Mouse (Mus musculus): ENCODE results near the gene Kcnb1. TPM values are rescaled to one million over a fixed set of nuclear protein-coding genes. Genes with fewer than 3 reads are reported as not detected.

Gene Kcnb1
- polyA plus RNA-seq, 1 experiment from 2014 or later, result 0.24 TPM

GRCm38 (mm10) chr2:167066528-167067516 is 123.1 kb downstream of the Kcnb1 start:
- Histone ChIP-seq H3K4me1 (replicated peaks) (peaks cover 28% of the 10 kb centered on the region), H3K9ac (no peak overlapping the region), H3K27ac (ENCODE audit: poor library complexity, severe bottlenecking) (no peak overlapping the region), H3K4me3 (no peak overlapping the region), H3K4me2 (no peak overlapping the region), H3K9me3 (replicated peaks) (no peaks in the 10 kb centered on the region), H3K36me3 (peaks cover 22% of the 10 kb centered on the region), H3K27me3 (replicated peaks) (no peaks in the 10 kb centered on the region)
- 30% methylated on average over 6 of the region's 6 CpGs for WGBS
- no peak for ATAC-seq (ENCODE audit: insufficient number of reproducible peaks, low FRiP score)

GRCm38 (mm10) chr2:167066031-167066430 is 123.9 kb downstream of the Kcnb1 start:
- H3K27me3 ChIP-seq (replicated peaks), result no peaks in the 10 kb centered on the region
- no peak overlapping the region for H3K27ac ChIP-seq (ENCODE audit: poor library complexity, severe bottlenecking)
- no peak overlapping the region for H3K4me3 ChIP-seq
- H3K9ac ChIP-seq, result 0 out of 2 replicates have a peak overlapping the region, but pooled peaks have one; percentile 1
- no peak overlapping the region for H3K4me2 ChIP-seq
- H3K36me3 ChIP-seq, result peaks cover 22% of the 10 kb centered on the region
- no peaks in the 10 kb centered on the region for H3K9me3 ChIP-seq (replicated peaks)
- peaks cover 33% of the 10 kb centered on the region for H3K4me1 ChIP-seq (replicated peaks)
- ATAC-seq (ENCODE audit: insufficient number of reproducible peaks, low FRiP score), result no peak
- 70% methylated on average over 1 of the region's 1 CpGs for WGBS

GRCm38 (mm10) chr2:167064601-167065295 is 125.2 kb downstream of the Kcnb1 start:
- no peak for ATAC-seq (ENCODE audit: insufficient number of reproducible peaks, low FRiP score)
- H3K4me3 ChIP-seq, result peak overlapping the region; percentile 89
- H3K4me1 ChIP-seq (replicated peaks), result peaks cover 29% of the 10 kb centered on the region
- H3K9me3 ChIP-seq (replicated peaks), result no peaks in the 10 kb centered on the region
- peak overlapping the region; percentile 67 for H3K9ac ChIP-seq
- peak overlapping the region; percentile 15; the same call in 1 of the 2 replicates for H3K27ac ChIP-seq (ENCODE audit: poor library complexity, severe bottlenecking)
- 30% methylated on average over 9 of the region's 9 CpGs for WGBS
- H3K4me2 ChIP-seq, result peak overlapping the region; percentile 93
- H3K36me3 ChIP-seq, result peaks cover 25% of the 10 kb centered on the region
- no peaks in the 10 kb centered on the region for H3K27me3 ChIP-seq (replicated peaks)

- H3K4me3 ChIP-seq, result peak overlapping the region; percentile 89
- peaks cover 29% of the 10 kb centered on the region for H3K4me1 ChIP-seq (replicated peaks)
- peak overlapping the region; percentile 93 for H3K4me2 ChIP-seq
- H3K9me3 ChIP-seq (replicated peaks), result no peaks in the 10 kb centered on the region
- no peak for ATAC-seq (ENCODE audit: insufficient number of reproducible peaks, low FRiP score)
- peak overlapping the region; percentile 98 for H3K9ac ChIP-seq
- H3K36me3 ChIP-seq, result peaks cover 29% of the 10 kb centered on the region
- 4% methylated on average over 7 of the region's 7 CpGs for WGBS
- no peaks in the 10 kb centered on the region for H3K27me3 ChIP-seq (replicated peaks)
- H3K27ac ChIP-seq (ENCODE audit: poor library complexity, severe bottlenecking), result peak overlapping the region; percentile 90
These were observed 126.0 kb downstream of the Kcnb1 start for GRCm38 (mm10) chr2:167063906-167064496.

GRCm38 (mm10) chr2:167062965-167063880 is 126.7 kb downstream of the Kcnb1 start, which contains the start of gene Znfx1:
Gene Znfx1, minus strand, starts transcription at chr2:167063015.
- H3K4me2 ChIP-seq, result peak within 1 kb of the TSS; percentile 93
- no peaks in the 10 kb centered on the region for H3K27me3 ChIP-seq (replicated peaks)
- under 1% methylated on average over 57 of the region's 57 CpGs for whole genome bisulfite sequencing
- peak; percentile 95 for ATAC-seq (ENCODE audit: insufficient number of reproducible peaks, low FRiP score)
- H3K4me3 ChIP-seq, result peak within 1 kb of the TSS; percentile 89
- peak within 1 kb of the TSS; percentile 96 for H3K27ac ChIP-seq (ENCODE audit: poor library complexity, severe bottlenecking)
- peaks cover 29% of the 10 kb centered on the region for H3K4me1 ChIP-seq (replicated peaks)
- H3K36me3 ChIP-seq, result peaks cover 31% of the 10 kb centered on the region
- H3K9me3 ChIP-seq (replicated peaks), result no peaks in the 10 kb centered on the region
- peak within 1 kb of the TSS; percentile 98 for H3K9ac ChIP-seq

GRCm38 (mm10) chr2:167062497-167062911 is 127.5 kb downstream of the Kcnb1 start:
- H3K27me3 ChIP-seq (replicated peaks), result no peaks in the 10 kb centered on the region
- peaks cover 29% of the 10 kb centered on the region for H3K4me1 ChIP-seq (replicated peaks)
- H3K27ac ChIP-seq (ENCODE audit: poor library complexity, severe bottlenecking), result peak overlapping the region; percentile 96
- ATAC-seq (ENCODE audit: insufficient number of reproducible peaks, low FRiP score), result peak; percentile 96
- H3K4me3 ChIP-seq, result peak overlapping the region; percentile 89
- H3K9ac ChIP-seq, result peak overlapping the region; percentile 98
- peaks cover 35% of the 10 kb centered on the region for H3K36me3 ChIP-seq
- H3K9me3 ChIP-seq (replicated peaks), result no peaks in the 10 kb centered on the region
- WGBS, result under 1% methylated on average over 56 of the region's 60 CpGs
- peak overlapping the region; percentile 93 for H3K4me2 ChIP-seq

GRCm38 (mm10) chr2:167061381-167062034 is 128.4 kb downstream of the Kcnb1 start:
- peaks cover 45% of the 10 kb centered on the region for H3K36me3 ChIP-seq
- ATAC-seq (ENCODE audit: insufficient number of reproducible peaks, low FRiP score), result no peak

GRCm38 (mm10) chr2:167060761-167061160 is 129.2 kb downstream of the Kcnb1 start:
- H3K9me3 ChIP-seq (replicated peaks), result no peaks in the 10 kb centered on the region
- peaks cover 47% of the 10 kb centered on the region for H3K36me3 ChIP-seq
- ATAC-seq (ENCODE audit: insufficient number of reproducible peaks, low FRiP score), result no peak
- H3K4me1 ChIP-seq (replicated peaks), result peaks cover 28% of the 10 kb centered on the region
- H3K27ac ChIP-seq (ENCODE audit: poor library complexity, severe bottlenecking), result no peak overlapping the region
- H3K9ac ChIP-seq, result peak overlapping the region; percentile 54
- H3K4me3 ChIP-seq, result no peak overlapping the region
- peak overlapping the region; percentile 27; the same call in 1 of the 2 replicates for H3K4me2 ChIP-seq
- H3K27me3 ChIP-seq (replicated peaks), result no peaks in the 10 kb centered on the region

More at GRCm38 (mm10) chr2:167061381-167062034, 128.4 kb downstream of the Kcnb1 start:
- peak overlapping the region; percentile 98 for H3K9ac ChIP-seq
- no peaks in the 10 kb centered on the region for H3K27me3 ChIP-seq (replicated peaks)
- 17% methylated on average over 11 of the region's 11 CpGs for WGBS
- no peaks in the 10 kb centered on the region for H3K9me3 ChIP-seq (replicated peaks)
- H3K4me2 ChIP-seq, result peak overlapping the region; percentile 93
- H3K4me3 ChIP-seq, result peak overlapping the region; percentile 89
- H3K27ac ChIP-seq (ENCODE audit: poor library complexity, severe bottlenecking), result 0 out of 2 replicates have a peak overlapping the region, but pooled peaks have one; percentile 96
- peaks cover 29% of the 10 kb centered on the region for H3K4me1 ChIP-seq (replicated peaks)

GRCm38 (mm10) chr2:167060360-167060759 is 129.6 kb downstream of the Kcnb1 start:
- H3K9ac ChIP-seq, result peak overlapping the region; percentile 54
- no peaks in the 10 kb centered on the region for H3K27me3 ChIP-seq (replicated peaks)
- H3K9me3 ChIP-seq (replicated peaks), result no peaks in the 10 kb centered on the region
- WGBS, result 69% methylated on average over 3 of the region's 3 CpGs
- H3K36me3 ChIP-seq, result peaks cover 47% of the 10 kb centered on the region
- H3K4me3 ChIP-seq, result no peak overlapping the region
- no peak for ATAC-seq (ENCODE audit: insufficient number of reproducible peaks, low FRiP score)
- H3K4me2 ChIP-seq, result peak overlapping the region; percentile 27; the same call in 1 of the 2 replicates
- H3K4me1 ChIP-seq (replicated peaks), result peaks cover 27% of the 10 kb centered on the region
- H3K27ac ChIP-seq (ENCODE audit: poor library complexity, severe bottlenecking), result no peak overlapping the region
